Mouse (Mus musculus): ENCODE data around the gene Cplx3.

Gene Cplx3

DNA sequence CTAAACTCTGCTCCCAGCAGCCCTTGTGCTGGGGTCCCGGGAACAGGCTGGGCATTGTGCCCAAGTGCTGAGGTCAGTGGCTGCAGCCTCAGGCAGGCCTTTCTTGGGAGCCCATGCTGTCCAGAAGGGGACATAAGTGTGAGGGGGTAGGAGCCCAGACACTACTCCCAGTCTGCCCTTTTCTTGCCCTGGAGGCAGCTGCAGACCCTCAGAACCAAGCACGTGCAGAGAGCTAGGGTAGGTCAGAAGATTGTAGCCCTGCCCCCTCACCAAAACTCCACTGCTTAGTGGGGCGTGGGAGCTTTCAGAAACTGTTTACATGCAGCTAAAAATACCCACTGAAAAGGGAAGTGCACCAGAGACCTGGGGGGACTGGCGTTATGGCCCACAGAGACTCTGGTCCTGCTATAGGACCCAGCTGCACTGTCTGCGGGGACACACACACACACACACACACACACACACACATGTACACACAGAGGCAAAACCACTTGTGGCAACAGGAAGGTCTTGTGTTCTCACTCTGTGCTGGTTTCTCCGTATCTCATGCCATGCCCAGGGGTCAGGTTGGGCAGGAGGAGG lies 31.8 kb upstream of the Cplx3 start:
- peak; percentile 44 for DNase-seq

DNA sequence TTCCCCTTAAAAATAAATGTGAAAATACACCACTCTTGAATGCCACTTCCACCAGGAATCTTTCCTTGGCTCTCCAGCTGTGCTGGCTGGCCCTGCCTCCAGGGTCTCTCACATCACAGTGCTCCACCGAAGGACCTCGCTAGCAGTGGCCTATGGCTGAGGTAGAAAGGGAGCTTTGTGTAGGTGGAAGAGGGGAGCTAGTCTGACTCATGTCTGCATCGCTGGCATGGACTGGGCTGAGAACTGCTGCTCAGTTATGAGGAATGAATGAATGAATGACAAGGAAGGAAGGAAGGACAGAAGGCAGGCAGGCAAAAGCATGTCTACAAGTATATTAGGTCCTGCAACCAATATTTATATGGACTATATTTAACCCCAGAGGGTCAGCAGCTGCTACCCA lies 31.2 kb upstream of the Cplx3 start:
- no peak for DNase-seq

DNA sequence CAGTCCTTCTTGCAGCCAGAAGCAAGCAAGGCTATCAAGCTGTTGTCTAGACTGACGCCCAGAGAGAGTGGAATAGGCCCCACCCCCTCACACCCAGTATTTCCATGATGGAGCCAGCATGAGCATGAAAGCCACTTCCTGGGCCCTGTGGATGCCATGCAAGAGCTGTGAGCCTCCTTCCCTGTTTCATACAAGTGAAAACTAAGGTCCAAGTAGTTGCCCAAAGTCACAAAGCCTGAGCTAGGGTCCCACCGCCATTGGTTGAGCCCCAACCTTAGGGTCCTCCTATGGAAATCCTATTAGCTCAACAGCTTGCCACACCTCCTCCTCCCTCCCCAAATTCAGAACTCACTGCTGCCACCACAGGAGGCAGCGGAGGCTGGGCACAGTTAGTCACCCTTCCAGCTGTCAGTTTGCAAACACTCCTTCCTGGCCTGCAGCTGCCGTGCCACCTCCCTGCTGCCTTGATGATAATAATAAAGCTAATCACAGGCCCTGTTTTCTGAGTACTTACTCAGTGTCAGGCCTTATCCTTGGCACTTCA lies 27.5 kb upstream of the Cplx3 start:
- DNase-seq = no peak

DNA sequence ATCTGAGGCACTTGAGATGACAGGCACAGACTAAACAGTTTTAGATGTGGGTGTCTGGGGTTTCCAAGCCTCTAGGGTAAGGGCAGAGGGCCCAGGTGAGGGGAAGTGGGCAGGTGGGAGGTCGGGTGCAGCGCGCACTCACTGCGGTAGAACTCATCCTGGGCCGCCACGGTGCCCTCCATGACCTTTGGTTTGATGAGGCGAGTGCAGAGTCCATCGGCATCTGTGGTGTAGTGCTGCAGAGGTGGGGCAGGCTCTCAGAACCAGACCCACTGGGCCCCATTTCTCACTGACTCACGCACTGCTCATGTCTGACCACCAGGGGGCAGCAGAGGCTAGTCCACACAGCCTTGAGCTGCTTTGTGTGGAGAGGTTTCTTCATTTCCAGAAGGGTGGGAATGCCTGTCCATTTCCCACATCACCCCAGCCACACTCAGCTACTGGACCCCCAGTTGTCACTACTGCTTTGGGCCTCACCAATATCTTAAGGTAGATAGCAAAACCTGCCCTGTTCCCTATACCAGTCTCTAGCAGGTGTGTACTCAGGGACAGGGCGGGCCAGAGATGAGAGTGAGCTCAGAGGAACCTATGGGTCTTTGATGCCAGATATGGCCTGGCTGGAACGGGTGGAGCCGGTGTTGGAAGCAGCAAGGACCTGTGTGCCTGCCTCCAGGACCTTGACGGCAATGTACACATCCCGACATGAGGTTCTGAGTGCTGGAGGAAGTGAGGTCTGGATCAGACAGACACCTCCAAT lies 23.2 kb upstream of the Cplx3 start:
- peak; percentile 72 for DNase-seq

DNA sequence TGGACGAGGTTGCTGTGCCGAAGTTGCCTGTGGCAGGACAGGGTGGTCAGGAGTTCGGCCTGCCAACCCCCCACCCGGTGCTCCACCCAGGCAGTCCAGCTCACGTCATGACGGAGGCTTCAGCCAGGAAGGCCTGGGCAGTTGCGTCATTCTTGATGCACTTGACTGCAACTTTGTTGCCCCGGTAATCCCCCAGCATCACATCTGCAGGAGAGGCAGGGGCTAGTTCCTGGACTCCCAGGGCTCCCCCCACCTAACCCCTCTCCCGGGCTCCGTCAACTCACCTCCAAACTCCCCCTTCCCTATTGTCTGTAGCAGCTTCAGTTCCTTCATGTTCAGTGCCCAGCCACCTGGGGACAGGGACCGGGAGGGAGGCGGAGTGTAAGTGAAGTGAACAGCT lies 22.6 kb upstream of the Cplx3 start:
- peak; percentile 36 for DNase-seq

DNA sequence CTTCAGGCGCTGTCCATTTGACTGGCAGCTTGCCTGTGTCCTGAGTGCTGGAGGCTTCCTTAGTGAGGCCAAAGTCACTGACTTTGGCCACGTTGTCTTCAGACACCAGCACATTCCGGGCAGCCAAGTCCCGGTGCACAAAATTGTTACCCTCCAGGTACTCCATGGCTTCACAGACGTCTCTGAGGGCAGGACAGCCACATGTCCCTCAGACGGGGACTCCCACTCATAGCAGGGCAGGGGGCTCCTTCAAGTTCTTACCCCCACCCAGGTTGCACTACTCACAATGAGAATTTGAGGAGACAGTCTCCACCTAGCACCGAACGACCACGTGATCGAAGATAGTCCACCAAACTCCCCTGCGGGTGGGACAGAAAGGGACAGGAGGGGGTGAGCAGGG lies 21.8 kb upstream of the Cplx3 start:
- no peak for DNase-seq

DNA sequence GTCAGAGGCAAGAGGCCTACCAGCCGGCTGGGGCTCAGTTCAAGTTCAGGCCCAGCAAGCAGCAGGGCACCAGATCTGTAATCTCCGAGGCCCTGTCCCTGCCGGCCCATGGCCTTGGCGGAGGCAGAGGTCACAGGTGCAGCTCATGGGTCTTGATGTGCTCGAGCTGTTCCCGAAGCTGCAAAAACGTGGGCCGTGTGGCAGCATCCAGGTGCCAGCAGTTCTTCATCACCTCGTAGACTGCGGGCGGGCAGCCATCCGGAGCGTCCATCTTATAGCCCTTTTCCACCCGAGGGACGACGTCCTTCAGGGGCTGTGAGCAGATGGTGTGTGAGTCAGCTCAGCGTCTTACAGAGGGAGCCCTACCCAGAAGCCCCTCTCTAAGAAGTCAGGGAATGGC lies 21.1 kb upstream of the Cplx3 start:
- no peak for DNase-seq

DNA sequence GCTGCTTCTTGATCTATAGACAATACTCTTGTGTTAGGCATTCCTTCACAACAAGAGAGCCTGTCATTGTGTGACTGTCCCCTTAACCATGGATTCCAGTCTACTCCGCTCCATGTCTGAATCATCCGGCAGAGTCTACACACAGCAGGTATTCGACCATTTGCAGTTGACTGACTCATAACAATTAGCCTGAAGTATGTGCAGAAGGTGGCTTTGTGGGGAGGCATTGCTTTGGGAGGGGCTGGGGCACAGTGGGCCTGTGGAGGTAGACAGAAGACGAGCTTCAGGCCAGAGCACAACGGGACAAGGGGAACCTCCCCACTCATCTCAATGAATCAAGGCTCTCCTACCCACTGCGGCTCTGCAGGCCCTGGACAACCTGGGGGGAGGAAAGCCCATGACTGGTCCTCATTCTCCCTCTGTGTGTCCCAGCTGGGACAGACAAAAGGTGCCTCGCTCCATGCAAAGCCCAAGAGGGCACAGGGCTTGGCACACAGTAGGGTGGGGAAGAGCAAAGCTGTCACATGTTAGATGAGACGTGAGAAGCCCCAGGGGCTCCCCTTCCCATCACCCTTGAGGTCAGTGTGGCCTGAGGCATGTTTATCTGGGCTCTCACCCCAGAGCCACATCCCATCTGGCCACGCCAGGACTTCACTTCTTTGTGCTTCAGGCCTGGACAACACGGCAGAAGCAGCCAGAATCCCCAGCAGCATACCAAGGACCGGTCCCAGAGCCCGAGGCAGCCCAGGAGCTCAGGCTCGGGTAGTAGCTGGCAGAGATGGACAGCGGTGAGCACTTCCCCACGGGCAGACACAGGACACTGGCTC lies 19.8 kb upstream of the Cplx3 start:
- DNase-seq = peak; percentile 58

DNA sequence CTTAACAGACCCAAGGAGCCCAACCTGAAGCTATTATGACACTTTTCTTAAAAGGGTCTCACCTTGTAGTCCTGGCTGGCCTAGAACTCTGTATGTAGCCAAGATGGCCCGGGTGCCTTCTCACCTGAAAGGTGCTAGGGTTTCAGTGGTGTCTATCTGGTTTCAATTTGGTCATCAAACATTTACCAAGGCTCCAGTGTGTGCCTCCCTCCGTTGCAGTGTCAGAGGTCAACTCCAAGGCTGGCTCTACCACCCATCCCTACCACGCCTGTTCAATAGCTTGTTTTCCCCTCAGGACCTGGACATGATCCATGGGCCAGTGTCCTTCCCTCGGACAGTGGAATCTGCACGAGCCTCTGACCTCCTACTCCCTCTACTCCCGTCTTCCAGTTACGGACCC lies 18.2 kb upstream of the Cplx3 start:
- DNase-seq = no peak

DNA sequence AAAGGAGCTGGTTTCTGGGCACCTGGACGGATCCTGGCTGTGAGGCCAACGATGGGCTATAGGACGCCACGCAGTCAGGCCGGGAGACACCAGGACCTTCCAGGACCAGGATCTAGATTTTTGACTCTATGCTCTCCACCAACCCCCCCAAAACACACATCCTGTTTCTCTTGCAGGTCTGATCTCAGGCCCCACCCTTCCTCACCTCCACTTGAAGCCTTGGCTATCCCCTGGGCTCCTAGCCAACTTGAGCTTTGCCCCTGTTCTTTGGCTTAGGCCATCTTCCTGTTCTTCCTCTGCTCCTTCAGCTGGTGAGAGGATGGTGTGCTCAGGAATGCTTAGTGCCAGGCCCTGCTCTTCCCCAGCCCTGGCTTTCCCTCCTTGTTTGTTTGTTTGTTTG lies 14.6 kb upstream of the Cplx3 start, which contains the start of gene Lman1l:
TSS of gene Lman1l (minus strand) at position 101 of the 400 bp plus-strand sequence.
- no peak for DNase-seq

DNA sequence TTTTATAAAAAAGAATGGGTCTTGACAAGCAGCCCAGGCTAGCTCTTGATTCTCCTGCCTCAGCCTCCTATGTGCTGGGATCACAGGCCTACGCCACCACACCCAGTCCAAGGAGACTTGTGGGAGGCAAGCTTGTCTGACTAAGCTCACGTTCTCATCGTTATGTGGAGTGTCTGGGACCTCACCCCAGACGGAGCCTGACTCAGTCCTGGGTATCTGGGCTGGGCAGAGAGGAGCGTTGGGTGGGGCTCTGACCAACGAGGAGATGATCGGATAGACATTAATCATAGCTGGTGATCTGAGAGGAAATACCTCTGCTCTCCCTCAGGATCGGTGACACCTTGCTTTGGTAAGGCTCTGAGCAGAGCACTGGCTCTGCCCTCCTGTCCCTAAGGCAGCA lies 12.8 kb upstream of the Cplx3 start:
- no peak for DNase-seq

DNA sequence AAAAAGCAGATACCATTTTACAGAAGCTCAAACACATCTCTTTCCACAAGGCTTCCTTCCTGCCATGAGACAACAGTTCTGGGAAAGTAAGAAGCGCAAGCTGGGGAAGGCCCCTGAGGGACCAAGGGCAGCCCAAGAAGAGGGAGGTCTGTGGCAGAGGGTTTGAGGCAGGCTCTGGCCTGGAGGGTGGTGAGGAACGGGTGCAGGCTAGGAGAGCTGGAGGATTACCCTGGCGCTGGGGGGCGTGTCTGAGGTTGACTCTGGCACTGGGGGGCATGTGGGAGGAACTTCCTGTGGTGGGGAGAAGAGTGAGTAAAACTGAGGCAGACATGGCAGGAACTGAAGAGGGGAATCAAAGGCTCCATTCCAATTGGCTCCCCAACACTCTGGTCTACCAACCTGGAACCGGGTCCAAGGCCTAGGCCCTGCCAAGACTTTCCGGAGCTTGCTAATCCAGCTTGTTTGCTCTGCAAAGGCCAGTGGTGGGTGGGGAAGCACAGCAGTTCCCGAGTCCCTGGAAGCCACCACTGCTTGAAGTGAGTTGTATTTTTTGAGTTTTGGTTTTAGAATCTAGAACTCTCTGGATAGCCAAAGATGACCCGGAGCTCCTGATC lies 11.6 kb upstream of the Cplx3 start:
- DNase-seq = no peak

DNA sequence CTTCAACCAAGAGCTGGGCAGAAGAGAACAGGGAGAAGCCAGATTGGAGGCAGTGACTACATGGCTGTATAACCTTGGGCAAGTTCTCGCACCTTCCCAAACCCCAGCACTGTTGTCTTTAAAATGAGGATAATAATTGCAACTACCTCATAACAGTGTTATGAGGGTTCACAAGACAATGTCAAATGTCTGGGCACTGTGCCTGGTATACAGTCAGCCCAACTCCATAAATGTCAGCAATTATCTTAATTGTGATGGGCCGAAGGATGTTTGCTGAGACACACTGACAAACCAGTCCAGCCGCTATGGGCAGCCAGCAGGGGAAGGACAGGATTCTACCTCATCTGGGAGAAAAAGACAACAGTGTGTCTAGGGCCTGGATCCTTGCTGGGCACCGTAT lies 8.7 kb upstream of the Cplx3 start:
- DNase-seq = no peak

DNA sequence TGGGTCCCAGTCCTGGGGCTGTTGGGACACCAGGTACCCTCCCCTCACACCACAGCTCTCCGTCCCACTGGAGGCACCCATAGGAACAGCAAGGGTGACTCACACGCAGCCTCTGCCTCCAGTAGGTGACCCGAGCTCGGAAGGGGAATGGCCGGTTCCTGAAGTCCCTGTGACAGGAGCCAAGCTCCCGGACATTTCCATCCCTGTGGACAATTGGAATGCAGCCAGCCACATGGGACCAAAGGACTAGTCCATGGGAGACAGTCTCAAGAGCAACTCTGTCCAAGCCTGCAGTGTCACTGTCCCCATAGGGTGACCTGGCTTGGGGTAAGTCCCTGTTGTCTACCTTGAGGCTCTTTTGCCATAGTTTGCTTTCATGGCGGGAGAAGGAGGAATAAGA lies 7.9 kb upstream of the Cplx3 start:
- no peak for DNase-seq

DNA sequence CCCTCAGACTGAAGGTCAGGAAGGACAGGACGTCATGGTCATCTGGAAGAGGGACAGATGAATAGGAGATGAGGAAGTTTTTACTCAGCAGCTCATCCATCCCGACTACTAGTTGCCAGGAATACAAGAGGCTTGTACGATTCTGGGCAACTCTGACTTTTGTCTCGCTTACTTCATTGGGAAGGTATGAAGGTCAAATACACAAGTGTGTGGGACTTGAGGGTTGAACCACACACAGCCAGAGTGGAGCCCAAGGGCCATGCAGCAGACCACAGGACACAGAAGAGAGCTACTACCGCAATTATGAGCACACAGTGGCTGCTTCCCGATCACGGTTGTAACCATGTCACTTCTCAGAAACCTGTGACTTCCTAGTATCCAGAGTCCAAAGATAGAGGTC lies 6.5 kb upstream of the Cplx3 start:
- DNase-seq = no peak

DNA sequence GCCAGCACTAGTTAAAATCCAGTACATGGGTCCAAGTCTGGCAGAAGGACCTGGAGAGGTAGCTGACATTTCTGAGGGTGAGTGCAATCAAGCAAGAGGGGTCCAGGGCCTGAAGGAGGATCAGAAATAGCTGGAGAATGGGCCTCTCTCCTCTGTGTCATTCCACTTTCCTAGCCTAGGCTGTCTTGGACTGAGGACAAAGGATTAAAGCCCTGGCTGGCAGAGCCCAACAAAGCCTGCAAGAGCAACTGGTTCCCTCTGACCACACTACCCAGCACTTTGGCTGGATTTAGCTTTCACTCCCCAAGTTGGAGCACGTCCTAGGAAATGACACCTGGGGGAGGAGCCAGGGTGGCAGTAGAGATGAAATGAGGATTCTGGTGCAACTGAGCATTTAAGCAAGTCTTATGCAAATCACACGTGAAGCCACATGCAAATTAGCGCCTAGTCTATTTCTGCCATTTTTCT lies 4.3 kb upstream of the Cplx3 start:
- DNase-seq = peak; percentile 68

DNA sequence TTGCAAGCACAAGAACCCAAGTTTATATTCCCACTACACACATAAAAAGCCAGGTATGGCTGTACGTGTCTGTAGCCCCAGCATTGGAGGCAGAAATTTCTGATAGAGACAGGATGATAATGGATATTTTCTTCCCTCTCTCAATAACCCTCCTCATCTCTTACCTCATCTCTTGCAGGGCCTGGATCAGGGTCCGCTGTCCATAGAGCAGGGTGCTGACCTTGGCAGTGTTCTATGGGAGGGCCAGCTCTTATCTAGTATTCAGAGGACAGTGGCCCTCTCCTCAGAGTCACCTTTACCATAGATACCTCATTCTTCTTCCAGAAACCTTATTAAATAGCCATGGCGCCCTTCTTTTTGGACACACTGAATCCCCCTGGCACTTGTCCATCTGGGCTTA lies 3.7 kb upstream of the Cplx3 start:
- no peak for DNase-seq

DNA sequence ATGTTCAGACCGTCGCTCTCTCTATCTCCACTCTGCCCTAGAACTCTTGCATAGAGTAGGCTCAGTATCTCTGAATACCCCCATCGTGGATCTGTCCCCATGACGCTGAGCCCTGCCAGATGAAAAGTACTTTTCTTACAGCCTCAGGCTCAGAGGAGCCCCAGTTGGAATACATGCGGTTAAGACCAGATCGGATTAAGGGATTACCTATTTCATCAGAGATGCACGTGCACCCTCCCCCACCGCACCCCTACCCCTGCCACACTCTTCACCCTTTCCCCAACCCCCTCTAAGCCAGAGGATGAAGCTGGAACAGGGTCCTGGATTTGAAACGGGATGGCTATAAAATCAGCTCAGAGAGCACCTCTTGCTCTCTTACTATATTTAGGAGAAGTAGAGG lies 578 bp downstream of the Cplx3 start:
- no peak for DNase-seq

DNA sequence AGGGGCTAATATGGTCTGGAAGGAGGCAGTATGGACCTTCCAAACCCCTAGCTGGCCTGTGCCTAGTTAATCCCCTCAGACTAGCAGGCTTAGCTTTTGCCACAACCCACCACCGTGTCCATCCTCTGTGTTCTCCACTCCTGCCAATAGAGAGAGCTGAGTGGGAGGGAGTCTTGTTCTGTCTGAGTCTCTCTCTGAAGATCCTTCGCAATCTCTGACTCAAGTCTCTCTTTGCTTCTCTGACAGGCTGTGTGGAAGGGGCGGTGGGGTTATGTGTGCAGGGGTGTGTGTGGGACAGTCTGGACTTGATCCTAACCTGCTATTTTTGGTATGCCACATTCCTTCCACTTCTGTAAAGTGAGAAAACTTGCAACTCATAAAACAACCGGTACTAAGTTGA lies 1.2 kb downstream of the Cplx3 start:
- no peak for DNase-seq

DNA sequence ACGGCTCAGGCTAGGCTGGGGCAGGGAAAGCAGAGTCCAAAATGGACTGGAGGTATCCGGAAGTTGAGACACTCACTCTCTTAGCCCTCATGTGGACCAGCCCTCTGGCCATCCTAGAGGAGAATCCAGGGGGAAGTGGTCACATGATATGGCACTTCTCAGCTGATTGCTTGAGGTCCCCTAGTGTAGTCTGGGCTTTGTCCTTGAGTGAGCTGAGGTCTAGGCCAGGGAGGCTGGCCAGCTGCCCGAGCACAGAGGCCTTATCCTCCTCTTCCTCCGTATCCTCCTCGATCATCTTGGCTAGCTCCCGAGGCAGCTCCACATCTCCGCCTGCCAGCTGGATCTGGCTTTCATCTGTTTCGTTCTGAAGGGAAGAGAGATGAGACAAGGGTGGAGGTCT lies 4.0 kb downstream of the Cplx3 start:
- no peak for DNase-seq

DNA sequence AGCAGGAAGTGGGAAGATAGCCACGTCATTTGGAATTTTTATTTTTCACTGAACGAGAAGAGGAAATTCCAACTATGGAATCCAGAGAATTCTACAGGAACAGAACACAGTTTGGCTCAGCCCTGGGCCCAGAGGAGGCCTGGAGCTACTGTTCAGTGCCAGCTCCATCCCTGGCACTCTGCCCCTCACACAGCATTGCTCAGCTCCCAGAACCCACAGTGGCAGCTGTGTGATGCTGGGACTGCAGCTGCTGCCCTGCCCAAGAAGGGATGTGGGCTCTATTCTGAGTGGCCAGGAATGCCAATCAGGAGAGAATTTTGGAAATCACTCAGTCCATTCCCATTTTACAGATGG lies 4.8 kb downstream of the Cplx3 start:
- no peak for DNase-seq

DNA sequence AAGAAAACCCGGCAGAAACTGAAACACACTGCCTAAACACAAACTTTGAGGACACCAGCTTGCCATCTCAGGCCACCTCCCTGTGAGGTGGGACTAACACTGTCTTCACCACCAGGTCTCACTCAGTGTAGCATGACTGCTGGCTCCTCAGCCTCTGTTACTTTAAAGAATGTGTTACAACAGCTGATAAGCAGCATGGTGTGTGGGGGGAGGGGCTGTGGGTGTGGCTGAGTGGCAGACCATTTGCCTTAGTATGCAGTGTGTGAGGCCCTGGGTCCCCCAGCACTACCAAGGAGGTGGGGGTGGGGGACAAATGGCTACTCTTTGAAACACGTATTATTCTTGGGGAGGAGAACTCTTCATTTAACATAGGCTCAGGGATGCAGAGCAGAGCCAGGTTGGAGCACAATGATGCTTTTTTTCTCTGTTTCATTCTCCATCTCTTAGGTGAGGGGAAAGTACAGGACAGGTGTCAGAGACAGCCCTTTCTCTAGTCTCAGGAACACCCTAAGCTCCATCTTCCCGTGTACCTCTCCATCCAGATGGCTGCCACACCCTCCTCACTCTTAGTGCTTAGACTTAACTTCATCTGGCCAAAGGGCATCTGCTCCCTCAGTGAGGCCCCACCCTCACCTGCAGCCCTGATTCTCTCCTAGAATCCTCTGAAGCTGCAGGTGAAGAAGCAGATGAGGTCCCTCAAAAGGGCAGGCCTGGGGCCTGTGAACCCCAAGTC lies 5.3 kb downstream of the Cplx3 start:
- DNase-seq = no peak

All from cerebellum, adult 9-11 months (tissue).